Mouse (Mus musculus) small intestine, adult 2 months (tissue): ENCODE results near the gene Fignl2. TPM values are rescaled to one million over a fixed set of nuclear protein-coding genes. Genes with fewer than 3 reads are reported as not detected.

Source experiments
- H3K27ac ChIP-seq: fragments of 200-500 bp; 2 replicates; pipeline ENCODE4 v1.5.1; 2012; ENCODE audit warnings: low read depth, low read length, control low read depth, inconsistent platforms; ENCODE audit not compliant: insufficient read depth
- H3K27me3 ChIP-seq: fragments of 200-500 bp; 2 replicates; pipeline ENCODE4 v1.6.1; 2012; ENCODE audit warnings: mild to moderate bottlenecking, moderate library complexity, low read length, inconsistent platforms; ENCODE audit not compliant: control insufficient read depth, insufficient read depth
- H3K36me3 ChIP-seq: fragments of 200-500 bp; 2 replicates; pipeline ENCODE4 v1.6.1; 2012; ENCODE audit warnings: mild to moderate bottlenecking, low read length, control low read depth, inconsistent platforms; ENCODE audit not compliant: control insufficient read depth, insufficient read depth
- H3K4me1 ChIP-seq: fragments of 200-500 bp; 2 replicates; pipeline ENCODE4 v1.6.1; 2012; ENCODE audit warnings: low read length, inconsistent platforms, mixed read lengths; ENCODE audit not compliant: control insufficient read depth, insufficient read depth, insufficient read length
- H3K4me3 ChIP-seq: fragments of 200-500 bp; 2 replicates; pipeline ENCODE4 v1.5.1; 2012; ENCODE audit warnings: low read depth, mild to moderate bottlenecking, control low read depth, inconsistent platforms, low read length, moderate library complexity
- CTCF ChIP-seq: fragments of 200-500 bp; IDR thresholded peaks from 2 replicates; pipeline ENCODE4 v1.5.1; 2012; ENCODE audit warnings: low read depth, mild to moderate bottlenecking, control low read depth, inconsistent platforms, low read length, moderate library complexity, mixed read lengths; ENCODE audit not compliant: insufficient replicate concordance, insufficient read length; ENCODE audit errors: extremely low read depth
- POLR2A ChIP-seq: fragments of 200-500 bp; IDR thresholded peaks from 2 replicates; pipeline ENCODE4 v1.6.1; 2012; ENCODE audit warnings: low read depth, mild to moderate bottlenecking, control low read depth, inconsistent platforms, low read length, moderate library complexity
- WGBS: fragments of 180-500 bp; shearing (Covaris S2); methylation state at CpG from one replicate; pipeline ENCODE4 v1.1.7; 2018; 5-methylcytosine and 5-hydroxymethylcytosine counted together
- polyA plus RNA-seq: library from polyadenylated mRNA; depleted of rRNA; stranded (reverse); fragments of >200 nt; gene quantifications from 2 replicates; pipeline ENCODE4 v1.2.3, GENCODE M21; 2012

Fignl2 gene
- polyA plus RNA-seq, 1 experiment = 7.8 TPM

GRCm38 (mm10) chr15:101011352-101011751 lies 67.0 kb downstream of the Fignl2 start:
- H3K4me1 ChIP-seq = peaks cover 5% of the 10 kb centered on the region; the same call in 1 of the 2 replicates
- TF ChIP-seq CTCF = no peak
- no peak for TF ChIP-seq POLR2A
- WGBS = 82% methylated on average over 6 of the region's 6 CpGs
- H3K4me3 ChIP-seq = no peak overlapping the region
- H3K27ac ChIP-seq = no peak overlapping the region
- H3K36me3 ChIP-seq = no peaks in the 10 kb centered on the region
- H3K27me3 ChIP-seq = 0 out of 2 replicates have a peak, but pooled peaks cover 3% of the 10 kb centered on the region

GRCm38 (mm10) chr15:101008386-101009010 lies 69.9 kb downstream of the Fignl2 start:
- Histone ChIP-seq H3K4me1 (peaks cover 9% of the 10 kb centered on the region; the same call in 1 of the 2 replicates), H3K27ac (no peak overlapping the region), H3K36me3 (no peaks in the 10 kb centered on the region), H3K27me3 (no peaks in the 10 kb centered on the region), H3K4me3 (no peak overlapping the region)
- TF ChIP-seq POLR2A = no peak
- no peak for TF ChIP-seq CTCF
- 74% methylated on average over 14 of the region's 14 CpGs for WGBS

- no peak for TF ChIP-seq POLR2A
- no peak for TF ChIP-seq CTCF
- H3K4me3 ChIP-seq = no peak overlapping the region
- H3K4me1 ChIP-seq = peaks cover 9% of the 10 kb centered on the region; the same call in 1 of the 2 replicates
- no peaks in the 10 kb centered on the region for H3K36me3 ChIP-seq
- H3K27ac ChIP-seq = no peak overlapping the region
- no peaks in the 10 kb centered on the region for H3K27me3 ChIP-seq
- 75% methylated on average over 7 of the region's 7 CpGs for WGBS
Observed at GRCm38 (mm10) chr15:101007236-101007635, 71.1 kb downstream of the Fignl2 start.

- Histone ChIP-seq H3K27ac (peak overlapping the region; percentile 76), H3K27me3 (no peaks in the 10 kb centered on the region), H3K4me3 (peak overlapping the region; percentile 57), H3K4me1 (peaks cover 9% of the 10 kb centered on the region; the same call in 1 of the 2 replicates), H3K36me3 (no peaks in the 10 kb centered on the region)
- WGBS = 5% methylated on average over 15 of the region's 15 CpGs
- TF ChIP-seq CTCF (no peak), POLR2A (no peak)
Observed at GRCm38 (mm10) chr15:101006251-101007040, 71.9 kb downstream of the Fignl2 start.

GRCm38 (mm10) chr15:101005717-101006116 lies 72.7 kb downstream of the Fignl2 start:
- Histone ChIP-seq H3K27ac (no peak overlapping the region), H3K36me3 (no peaks in the 10 kb centered on the region), H3K4me3 (no peak overlapping the region), H3K4me1 (peaks cover 9% of the 10 kb centered on the region; the same call in 1 of the 2 replicates), H3K27me3 (no peaks in the 10 kb centered on the region)
- WGBS = 76% methylated on average over 8 of the region's 8 CpGs
- TF ChIP-seq POLR2A = no peak
- no peak for TF ChIP-seq CTCF

GRCm38 (mm10) chr15:101004538-101004937 lies 73.8 kb downstream of the Fignl2 start:
- Histone ChIP-seq H3K27me3 (no peaks in the 10 kb centered on the region), H3K4me3 (no peak overlapping the region), H3K27ac (no peak overlapping the region), H3K36me3 (no peaks in the 10 kb centered on the region), H3K4me1 (peaks cover 9% of the 10 kb centered on the region; the same call in 1 of the 2 replicates)
- TF ChIP-seq CTCF = no peak
- TF ChIP-seq POLR2A = no peak
- 82% methylated on average over 3 of the region's 3 CpGs for WGBS

GRCm38 (mm10) chr15:101002466-101002865 lies 75.9 kb downstream of the Fignl2 start:
- no peak overlapping the region for H3K27ac ChIP-seq
- H3K36me3 ChIP-seq = no peaks in the 10 kb centered on the region
- H3K4me1 ChIP-seq = peaks cover 9% of the 10 kb centered on the region; the same call in 1 of the 2 replicates
- H3K4me3 ChIP-seq = no peak overlapping the region
- 90% methylated on average over 3 of the region's 3 CpGs for WGBS
- TF ChIP-seq CTCF = no peak
- H3K27me3 ChIP-seq = no peaks in the 10 kb centered on the region
